Mouse (Mus musculus): ENCODE data around the gene Tmc4. TPM values are rescaled to one million over a fixed set of nuclear protein-coding genes. Genes with fewer than 3 reads are reported as not detected.

Gene Tmc4
- polyA plus RNA-seq, 1 experiment from 2014 or later = 12.5 TPM

GRCm38 (mm10) chr7:3644348-3644671 lies 33.0 kb downstream of the Tmc4 start:
- no peak for DNase-seq (ENCODE audit: low spot score)

GRCm38 (mm10) chr7:3643843-3644242 lies 33.5 kb downstream of the Tmc4 start:
- DNase-seq (ENCODE audit: low spot score) = no peak

GRCm38 (mm10) chr7:3643412-3643811 lies 33.9 kb downstream of the Tmc4 start:
- DNase-seq (ENCODE audit: low spot score) = no peak

DNA sequence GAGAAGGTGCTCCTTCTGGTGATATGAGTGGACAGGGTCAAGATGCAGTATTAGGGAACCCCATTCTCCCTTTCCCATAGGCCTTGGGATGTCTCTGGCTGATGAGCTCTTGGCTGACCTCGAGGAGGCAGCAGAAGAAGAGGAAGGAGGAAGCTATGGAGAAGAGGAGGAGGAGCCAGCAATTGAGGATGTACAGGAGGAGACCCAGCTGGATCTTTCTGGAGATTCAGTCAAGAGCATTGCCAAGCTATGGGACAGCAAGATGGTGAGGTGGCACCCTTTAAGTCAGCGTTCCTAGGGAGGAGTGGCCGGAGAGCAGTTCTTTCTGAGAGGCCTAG lies 46.9 kb downstream of the Tmc4 start:
- no peak for DNase-seq (ENCODE audit: low spot score)

- peak; percentile 93 for DNase-seq (ENCODE audit: low spot score)
Measured at GRCm38 (mm10) chr7:3629543-3630477, 47.5 kb downstream of the Tmc4 start, which contains the start of the genes Tfpt and Prpf31. TSS of gene Tfpt (minus strand) at chr7:3629929. TSS of gene Prpf31 (plus strand) at chr7:3629985.

DNA sequence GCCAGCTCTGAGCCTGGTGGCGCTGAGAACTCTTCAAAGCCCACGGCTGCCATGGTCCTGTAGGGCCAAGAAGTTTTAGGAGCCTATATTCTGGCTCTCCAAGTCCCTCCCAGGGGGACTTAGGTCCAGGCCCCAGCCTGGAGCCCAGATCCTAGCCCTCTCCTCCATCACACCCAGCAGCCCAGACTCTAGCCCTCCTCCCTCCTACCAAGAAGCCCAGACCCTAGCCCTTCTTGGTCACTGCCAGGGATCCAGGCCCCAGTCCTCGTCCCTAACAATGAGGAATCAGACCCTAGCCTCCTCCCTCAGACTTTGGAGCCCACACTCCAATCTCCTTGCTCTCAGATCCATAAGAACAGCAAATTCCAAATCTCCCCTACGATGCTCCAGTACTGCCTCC lies 48.3 kb downstream of the Tmc4 start:
- DNase-seq (ENCODE audit: low spot score) = no peak

DNA sequence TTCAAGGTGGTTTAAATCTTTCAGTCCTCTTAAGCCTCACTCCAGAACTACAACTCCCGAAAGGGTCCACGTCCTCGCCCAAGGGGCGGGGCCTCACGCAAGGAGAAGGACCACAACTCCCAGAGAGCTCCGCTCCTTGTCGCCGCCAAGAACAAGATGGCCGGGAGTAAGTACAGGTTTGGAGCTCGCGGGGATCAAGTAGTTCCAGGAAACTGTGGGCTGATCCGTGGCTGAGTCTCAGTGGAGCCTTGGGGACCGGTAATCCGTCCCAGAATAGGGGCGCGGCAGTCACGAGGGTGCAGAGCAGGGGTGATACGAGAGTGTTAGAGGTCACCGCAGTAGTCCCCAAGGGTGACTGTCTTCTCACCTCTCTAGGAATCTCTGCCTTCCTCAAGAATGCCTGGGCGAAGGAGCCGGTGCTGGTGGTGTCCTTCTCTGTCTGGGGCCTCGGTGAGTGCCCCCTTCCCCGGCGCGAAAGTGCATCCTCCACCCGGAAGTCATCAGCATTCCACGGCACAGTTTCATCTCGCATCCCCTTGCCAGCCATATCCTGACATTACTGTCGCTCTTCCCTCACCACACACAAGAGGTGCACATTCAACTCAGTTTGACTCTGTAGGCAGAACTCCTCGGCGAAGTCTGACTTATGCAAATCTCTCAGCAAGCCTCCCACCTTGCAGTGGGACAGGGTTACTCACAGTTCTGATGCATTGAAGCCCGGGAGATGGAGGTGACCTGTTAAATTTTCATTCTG lies 59.9 kb downstream of the Tmc4 start, which contains the start of gene Ndufa3:
Ndufa3 (plus strand) TSS at position 132 of the 754 bp plus-strand sequence.
- peak; percentile 94 for DNase-seq (ENCODE audit: low spot score)

- no peak for DNase-seq (ENCODE audit: low spot score)
Measured at GRCm38 (mm10) chr7:3616389-3617241, 60.7 kb downstream of the Tmc4 start.

GRCm38 (mm10) chr7:3616057-3616388 lies 61.3 kb downstream of the Tmc4 start, which contains the start of gene Oscar:
TSS of gene Oscar (minus strand) at chr7:3616157.
- no peak for DNase-seq (ENCODE audit: low spot score)

Small RNA genes within 50 kb of the gene (microRNA-seq; reads per million reads assigned to microRNA genes)
- gene Mir3572 (ENCODE audit: borderline number of aligned reads) = 6.7 reads per million, percentile 11 among the genes with 10 or more reads in this experiment

Other genes with a start within 250 kb of the Tmc4 start
- 0.21 and 0.39 TPM in 2 replicates for gene Tarm1, start 174.9 kb downstream of the Tmc4 start, polyA plus RNA-seq (2015; fragmentation: Nextera tagmentation; extraction: Ambion mirVana)
- 0.09 TPM in 1 of 2 replicates, not detected in the other for gene Oscar, start 61.4 kb downstream of the Tmc4 start, polyA plus RNA-seq (2015; fragmentation: Nextera tagmentation; extraction: Ambion mirVana)
- 523 and 568 TPM in 2 replicates for gene Ndufa3, start 60.2 kb downstream of the Tmc4 start, polyA plus RNA-seq (2015; fragmentation: Nextera tagmentation; extraction: Ambion mirVana)
- gene Tfpt, start 47.6 kb downstream of the Tmc4 start, polyA plus RNA-seq (2015; fragmentation: Nextera tagmentation; extraction: Ambion mirVana) = 20.8 and 28.9 TPM in 2 replicates
- gene Prpf31, start 47.6 kb downstream of the Tmc4 start, polyA plus RNA-seq (2015; fragmentation: Nextera tagmentation; extraction: Ambion mirVana) = 88.2 and 93.1 TPM in 2 replicates
- gene Cnot3, start 32.3 kb downstream of the Tmc4 start, polyA plus RNA-seq (2015; fragmentation: Nextera tagmentation; extraction: Ambion mirVana) = 42.6 and 44.5 TPM in 2 replicates
- 20.7 and 22.9 TPM in 2 replicates for gene Leng1, start 11.7 kb downstream of the Tmc4 start, polyA plus RNA-seq (2015; fragmentation: Nextera tagmentation; extraction: Ambion mirVana)
- 67.5 and 70.1 TPM in 2 replicates for gene Tsen34, start 15.3 kb upstream of the Tmc4 start, polyA plus RNA-seq (2015; fragmentation: Nextera tagmentation; extraction: Ambion mirVana)
- 36.0 and 40.1 TPM in 2 replicates for gene Mboat7, start 16.0 kb upstream of the Tmc4 start, polyA plus RNA-seq (2015; fragmentation: Nextera tagmentation; extraction: Ambion mirVana)
- gene Rps9, start 26.4 kb upstream of the Tmc4 start, polyA plus RNA-seq (2015; fragmentation: Nextera tagmentation; extraction: Ambion mirVana) = 2,079 and 2,116 TPM in 2 replicates
- 2.5 TPM in 2 replicates for gene Pirb, start 42.8 kb upstream of the Tmc4 start, polyA plus RNA-seq (2015; fragmentation: Nextera tagmentation; extraction: Ambion mirVana)
- 0.06 TPM in 1 of 2 replicates, not detected in the other for gene Gm15448, start 148.1 kb upstream of the Tmc4 start, polyA plus RNA-seq (2015; fragmentation: Nextera tagmentation; extraction: Ambion mirVana)
- 0.45 and 0.51 TPM in 2 replicates for gene Pira2, start 167.5 kb upstream of the Tmc4 start, polyA plus RNA-seq (2015; fragmentation: Nextera tagmentation; extraction: Ambion mirVana)
- gene Gm14548, start 220.6 kb upstream of the Tmc4 start, polyA plus RNA-seq (2015; fragmentation: Nextera tagmentation; extraction: Ambion mirVana) = 0.22 and 0.49 TPM in 2 replicates
- 0.20 and 0.21 TPM in 2 replicates for gene Lilra6, start 237.9 kb upstream of the Tmc4 start, polyA plus RNA-seq (2015; fragmentation: Nextera tagmentation; extraction: Ambion mirVana)